Mouse (Mus musculus) liver, embryonic 14.5 days (tissue): ENCODE results near the gene Gtsf1.

Source experiments
- CTCF ChIP-seq: IDR thresholded peaks from 2 replicates; pipeline ENCODE4 v1.5.1; 2016; ENCODE audit warnings: antibody characterized with exemption, low read depth, control low read depth
- EP300 ChIP-seq: IDR thresholded peaks from 2 replicates; pipeline ENCODE4 v1.6.1; 2016; ENCODE audit warnings: antibody characterized with exemption, low read depth

DNA sequence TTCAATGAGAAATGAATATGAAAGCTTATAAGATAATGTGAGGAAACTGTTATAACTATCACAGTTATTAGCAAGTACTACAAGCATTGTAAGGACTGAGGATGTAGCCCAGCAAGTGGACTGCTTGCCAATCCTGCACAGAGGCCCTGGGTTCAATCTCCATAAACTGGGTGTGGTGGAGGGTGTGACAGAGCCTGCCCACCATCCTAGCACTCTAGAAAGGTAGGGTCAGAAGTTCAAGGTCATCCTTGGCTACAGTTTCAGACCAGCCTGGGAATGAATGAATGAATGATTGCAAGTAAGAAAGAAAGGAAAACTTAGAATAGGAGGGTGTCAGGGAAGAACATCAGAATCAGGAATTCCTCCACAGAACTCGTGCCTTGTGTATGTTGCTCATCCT lies 66.5 kb downstream of the Gtsf1 start:
- no peak for TF ChIP-seq EP300
- TF ChIP-seq CTCF = no peak
